Mouse (Mus musculus) hindbrain, embryonic 14.5 days (tissue): ENCODE data around the gene Irf8. TPM values are rescaled to one million over a fixed set of nuclear protein-coding genes. Genes with fewer than 3 reads are reported as not detected.
"Not testable (repeated sequence)": the region's sequence is repeated elsewhere in the genome, so short reads cannot be mapped to it uniquely, and the experiment has no call there.

Experiments
- ATAC-seq: fragments of 200-750 bp; cut with Nextera tagmentation; 2 replicates; pipeline ENCODE4 v1.8.0; 2017; ENCODE audit warnings: moderate number of reproducible peaks, mild to moderate bottlenecking, moderate TSS enrichment, moderate library complexity; ENCODE audit not compliant: low FRiP score
- DNase-seq: peaks from one replicate; pipeline ENCODE4 v3.0.0-alpha.2; 2015; ENCODE audit warnings: low spot score
- H3K27ac ChIP-seq: fragments of 300-500 bp; sonication (generic); 2 replicates; pipeline ENCODE4 v1.5.1; 2014; ENCODE audit warnings: mild to moderate bottlenecking, moderate library complexity
- H3K27me3 ChIP-seq: fragments of 300-500 bp; sonication (generic); 2 replicates; pipeline ENCODE4 v1.6.1; 2014; ENCODE audit warnings: mild to moderate bottlenecking, low read length, mixed read lengths; ENCODE audit not compliant: control insufficient read depth, insufficient read depth
- H3K36me3 ChIP-seq: fragments of 300-500 bp; sonication (generic); replicated peaks from 2 replicates; pipeline ENCODE4 v1.6.1; 2014; ENCODE audit not compliant: control insufficient read depth, insufficient read depth
- H3K4me1 ChIP-seq: fragments of 300-500 bp; sonication (generic); replicated peaks from 2 replicates; pipeline ENCODE4 v1.6.1; 2014; ENCODE audit warnings: antibody characterized with exemption, low read length, mixed read lengths; ENCODE audit not compliant: control insufficient read depth, insufficient read depth
- H3K4me2 ChIP-seq: fragments of 300-500 bp; sonication (generic); replicated peaks from 2 replicates; pipeline ENCODE4 v1.6.1; 2014; ENCODE audit warnings: mild to moderate bottlenecking, moderate library complexity
- H3K4me3 ChIP-seq: fragments of 300-500 bp; sonication (generic); replicated peaks from 2 replicates; pipeline ENCODE4 v1.5.1; 2014; ENCODE audit warnings: mild to moderate bottlenecking, low read length
- H3K9ac ChIP-seq: fragments of 300-500 bp; sonication (generic); 2 replicates; pipeline ENCODE4 v1.6.1; 2014
- H3K9me3 ChIP-seq: fragments of 300-500 bp; sonication (generic); 2 replicates; pipeline ENCODE4 v1.6.1; 2016; ENCODE audit warnings: low read length; ENCODE audit not compliant: control insufficient read depth
- WGBS: fragments of 180-500 bp; shearing (Covaris S2); extraction: QIAGEN DNeasy Blood & Tissue Kit; methylation state at CpG from one replicate; pipeline ENCODE4 v1.1.7; 2014; 5-methylcytosine and 5-hydroxymethylcytosine counted together
- polyA plus RNA-seq: library from polyadenylated mRNA; unstranded; fragments of >200 nt; fragmentation: Nextera tagmentation; extraction: Ambion mirVana; gene quantifications from 2 replicates; pipeline ENCODE4 v1.2.1, GENCODE M21; 2014

The Irf8 gene
- polyA plus RNA-seq, 1 experiment from 2014 or later, result 5.1 TPM

GRCm38 (mm10) chr8:120800308-120800865 lies 64.2 kb downstream of the Irf8 start:
- H3K9me3 ChIP-seq, result no peaks in the 10 kb centered on the region
- DNase-seq, result peak; percentile 72
- H3K36me3 ChIP-seq, result no peaks in the 10 kb centered on the region
- H3K9ac ChIP-seq, result 0 out of 2 replicates have a peak overlapping the region, but pooled peaks have one; percentile 24
- 6% methylated on average over 17 of the region's 17 CpGs for WGBS
- peak; percentile 77; the same call in 1 of the 2 replicates for ATAC-seq
- peaks cover 12% of the 10 kb centered on the region; the same call in 1 of the 2 replicates for H3K27me3 ChIP-seq
- H3K4me1 ChIP-seq, result no peaks in the 10 kb centered on the region
- H3K27ac ChIP-seq, result no peak overlapping the region
- no peak overlapping the region for H3K4me3 ChIP-seq
- peak overlapping the region; percentile 38 for H3K4me2 ChIP-seq

GRCm38 (mm10) chr8:120803661-120804375 lies 67.7 kb downstream of the Irf8 start:
- not testable (repeated sequence) for H3K9me3 ChIP-seq, DNase-seq, H3K4me2 ChIP-seq, H3K9ac ChIP-seq, H3K27ac ChIP-seq, H3K4me1 ChIP-seq, ATAC-seq, H3K36me3 ChIP-seq, H3K4me3 ChIP-seq
- WGBS, result 53% methylated on average over 6 of the region's 6 CpGs
- H3K27me3 ChIP-seq, result peaks cover 12% of the 10 kb centered on the region; the same call in 1 of the 2 replicates

GRCm38 (mm10) chr8:120804741-120805140 lies 68.6 kb downstream of the Irf8 start:
- ATAC-seq (no peak), DNase-seq (no peak)
- H3K4me3 ChIP-seq, result no peak overlapping the region
- H3K9me3 ChIP-seq, result no peaks in the 10 kb centered on the region
- no peaks in the 10 kb centered on the region for H3K36me3 ChIP-seq
- H3K27ac ChIP-seq, result no peak overlapping the region
- 82% methylated on average over 3 of the region's 3 CpGs for WGBS
- no peak overlapping the region for H3K9ac ChIP-seq
- H3K27me3 ChIP-seq, result peaks cover 12% of the 10 kb centered on the region; the same call in 1 of the 2 replicates
- H3K4me2 ChIP-seq, result no peak overlapping the region
- no peaks in the 10 kb centered on the region for H3K4me1 ChIP-seq

Other genes starting within 250 kb of the Irf8 start
- 17.5 and 18.2 TPM in 2 replicates for gene Gins2, start 147.1 kb upstream of the Irf8 start, polyA plus RNA-seq
- 12.4 and 15.4 TPM in 2 replicates for gene 1190005I06Rik, start 88.7 kb upstream of the Irf8 start, polyA plus RNA-seq
- 4.4 and 10.0 TPM in 2 replicates for gene Gm27021, start 68.3 kb upstream of the Irf8 start, polyA plus RNA-seq
- gene Cox4i1, start 68.1 kb upstream of the Irf8 start, polyA plus RNA-seq, result 1,174 and 1,254 TPM in 2 replicates
- 113 and 138 TPM in 2 replicates for gene Emc8, start 67.8 kb upstream of the Irf8 start, polyA plus RNA-seq